Mouse (Mus musculus) induced T-regulatory cell, adult 2 months (primary cell): ENCODE results near the gene Faiml.

Experiments used
- DNase-seq: peaks from one replicate; pipeline ENCODE4 v3.0.0-alpha.2; 2012; ENCODE audit warnings: low read depth

Faiml gene

DNA sequence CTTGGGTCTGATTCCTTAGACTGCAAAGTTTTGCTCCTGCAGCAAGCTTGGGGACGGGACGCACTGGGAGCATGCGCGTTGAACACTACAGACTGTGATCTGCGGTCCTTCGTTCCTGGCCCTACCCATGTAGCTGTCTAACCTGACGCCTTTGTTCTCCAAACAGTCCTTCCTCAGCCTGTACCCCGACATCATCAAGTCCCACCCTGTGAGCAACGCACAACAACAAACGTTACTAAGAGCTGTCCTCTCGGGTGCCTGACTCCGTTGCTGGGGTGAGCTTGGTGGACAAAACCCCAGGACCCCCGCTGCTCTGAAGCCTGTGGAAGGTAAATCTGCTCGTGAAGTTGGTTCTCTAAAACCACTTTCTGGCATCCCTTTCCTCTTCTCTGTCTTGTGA lies at the start of gene Faiml:
Gene Faiml (minus strand): TSS at position 101 of the 400 bp plus-strand sequence.
- no peak for DNase-seq

- no peak for DNase-seq
These were observed 21.9 kb upstream of the Faiml start for GRCm38 (mm10) chr9:99258891-99259290.

- DNase-seq = peak; percentile 14
These were observed 19.8 kb upstream of the Faiml start for GRCm38 (mm10) chr9:99256821-99257220.

- no peak for DNase-seq
These were observed 19.2 kb upstream of the Faiml start for GRCm38 (mm10) chr9:99256206-99256605.

DNA sequence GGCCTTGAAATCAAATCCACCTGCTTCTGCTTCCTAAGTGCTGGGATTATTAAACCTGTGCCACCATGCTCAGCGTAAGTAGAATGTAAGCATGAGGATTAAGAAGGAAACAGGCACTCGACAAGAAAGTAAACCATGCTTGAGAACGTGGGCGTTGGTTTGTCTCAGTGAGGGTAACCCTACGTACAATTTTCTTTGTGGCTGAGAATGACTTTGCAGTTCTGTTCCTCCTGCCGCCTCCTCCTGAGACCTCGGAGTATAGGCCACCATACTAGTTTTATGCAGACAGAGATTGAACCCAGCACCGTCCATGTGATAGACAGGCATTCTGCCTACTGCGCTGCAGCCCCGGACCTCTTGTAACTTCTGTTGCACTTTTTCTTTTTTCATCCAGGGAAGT lies 16.8 kb upstream of the Faiml start:
- no peak for DNase-seq

DNA sequence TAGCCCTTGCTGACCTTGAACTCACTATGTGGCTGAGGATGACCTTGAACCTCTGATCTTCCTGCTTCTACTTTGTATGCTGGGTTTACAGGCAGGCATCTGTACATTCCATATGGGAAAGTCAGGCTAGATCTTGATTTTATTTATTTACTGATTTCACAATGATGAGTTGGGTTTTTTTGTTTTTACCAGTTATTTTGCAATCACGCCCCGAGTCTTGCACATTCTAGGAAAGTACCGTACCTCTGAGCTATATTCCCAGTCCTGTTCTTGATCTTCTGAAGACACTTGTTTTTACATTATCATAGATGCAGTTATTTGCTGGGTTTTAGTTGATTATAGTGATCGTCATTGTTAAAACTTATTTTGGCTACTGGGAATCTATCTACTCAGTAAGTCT lies 11.9 kb upstream of the Faiml start:
- no peak for DNase-seq

DNA sequence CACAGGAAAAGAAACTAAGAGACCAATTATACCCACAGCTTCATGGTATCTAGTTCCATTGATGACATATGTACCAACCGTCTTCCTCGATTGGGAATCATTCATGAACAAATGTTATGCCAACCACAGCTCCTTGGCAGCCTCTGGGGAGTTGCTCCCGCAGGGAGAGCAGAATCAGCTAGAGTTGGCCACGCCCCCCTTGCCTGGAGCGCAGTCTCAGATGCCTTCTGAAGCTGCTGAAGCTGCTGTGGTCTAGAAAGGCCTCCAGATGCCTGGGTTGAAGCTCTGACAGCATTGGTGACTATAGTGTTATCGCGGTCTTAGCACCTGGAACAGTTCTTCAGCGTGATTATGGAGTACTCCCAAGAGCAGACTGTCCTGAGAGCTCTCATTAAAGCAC lies 11.3 kb upstream of the Faiml start:
- no peak for DNase-seq

- no peak for DNase-seq
These were observed 6.9 kb upstream of the Faiml start for GRCm38 (mm10) chr9:99243895-99244293.

GRCm38 (mm10) chr9:99243190-99243894 lies 6.3 kb upstream of the Faiml start, which contains the start of gene Cep70:
TSS of gene Cep70 (plus strand) at chr9:99243367.
- DNase-seq = peak; percentile 98

- no peak for DNase-seq
These were observed 5.6 kb upstream of the Faiml start for GRCm38 (mm10) chr9:99242533-99243189.

GRCm38 (mm10) chr9:99242035-99242434 lies 5.0 kb upstream of the Faiml start:
- DNase-seq = peak; percentile 79

DNA sequence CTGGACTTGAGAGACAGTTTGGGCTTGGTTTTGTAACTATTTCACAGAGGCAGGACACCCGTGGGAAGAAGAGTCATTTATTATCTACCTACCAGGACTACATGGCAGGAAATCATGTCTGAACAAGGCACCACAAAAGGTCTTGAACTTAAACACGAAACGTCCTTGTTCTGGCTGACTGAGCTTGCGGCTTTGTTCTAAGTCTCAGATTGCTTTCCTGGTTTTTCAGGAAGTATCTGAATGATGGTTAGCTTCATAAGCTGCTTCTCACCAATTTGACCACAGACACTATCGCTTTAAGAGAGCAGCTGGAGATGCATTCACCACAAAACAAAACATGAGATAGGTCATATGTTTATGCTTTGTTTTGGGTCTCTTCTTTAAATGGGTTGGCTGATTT lies 3.5 kb upstream of the Faiml start:
- peak; percentile 27 for DNase-seq

DNA sequence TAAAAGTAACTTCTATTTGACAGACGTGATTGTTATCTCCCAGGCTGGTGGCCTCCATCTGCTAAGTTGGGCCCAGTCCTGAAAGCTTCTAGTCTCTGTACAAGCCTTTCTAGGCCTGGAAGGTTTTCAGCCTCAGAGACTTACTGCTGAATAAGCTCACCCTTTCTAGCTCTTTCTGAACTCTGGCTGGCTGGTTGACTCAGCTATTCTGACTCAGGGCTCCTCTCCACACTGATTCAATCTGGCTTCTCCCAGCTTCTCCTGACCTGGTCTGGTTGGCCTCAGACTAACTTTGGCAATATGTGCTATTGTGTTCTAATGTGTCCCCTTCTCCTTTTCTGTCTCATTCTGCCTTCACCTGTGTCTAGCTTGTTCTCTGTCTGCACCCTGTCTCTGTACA lies 2.2 kb upstream of the Faiml start:
- DNase-seq = no peak

DNA sequence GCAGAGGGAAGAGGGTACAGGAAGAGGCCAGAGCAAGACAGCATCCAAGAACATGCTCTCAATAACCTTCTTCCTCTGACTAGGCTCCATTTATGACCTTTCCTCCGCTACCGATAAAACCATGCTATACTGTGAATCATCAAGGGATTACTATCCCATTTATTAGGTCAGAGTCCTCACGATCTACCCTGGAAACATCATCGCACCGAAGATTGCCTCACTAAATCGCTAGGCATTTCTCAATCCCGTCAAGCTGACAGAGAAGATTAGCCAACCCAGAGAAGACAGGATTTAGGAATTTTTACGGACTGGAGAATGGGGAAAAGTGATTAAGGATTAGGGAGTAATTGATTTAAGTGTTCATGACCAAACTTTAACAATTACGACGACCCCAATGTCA lies 1.2 kb upstream of the Faiml start:
- no peak for DNase-seq

DNA sequence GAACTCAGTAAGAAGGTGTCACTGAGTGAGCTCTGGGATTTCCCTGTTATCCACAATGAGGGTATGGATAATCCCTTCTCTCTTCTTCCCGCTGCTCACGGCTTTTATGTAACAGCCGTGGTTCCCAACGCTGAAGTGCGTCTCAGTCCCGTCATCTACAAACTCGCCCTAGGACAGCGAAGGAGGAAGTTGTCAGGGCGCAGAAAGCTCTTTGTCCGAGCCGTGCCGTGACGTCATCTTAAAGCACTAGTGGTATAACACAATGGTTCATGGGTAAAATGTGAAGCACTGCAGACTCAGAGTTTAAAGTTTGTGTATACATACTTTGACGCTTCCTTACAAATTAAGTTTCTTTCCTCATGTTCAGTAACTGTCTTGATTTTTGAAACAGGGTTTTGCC lies 7.6 kb downstream of the Faiml start:
- DNase-seq = no peak

DNA sequence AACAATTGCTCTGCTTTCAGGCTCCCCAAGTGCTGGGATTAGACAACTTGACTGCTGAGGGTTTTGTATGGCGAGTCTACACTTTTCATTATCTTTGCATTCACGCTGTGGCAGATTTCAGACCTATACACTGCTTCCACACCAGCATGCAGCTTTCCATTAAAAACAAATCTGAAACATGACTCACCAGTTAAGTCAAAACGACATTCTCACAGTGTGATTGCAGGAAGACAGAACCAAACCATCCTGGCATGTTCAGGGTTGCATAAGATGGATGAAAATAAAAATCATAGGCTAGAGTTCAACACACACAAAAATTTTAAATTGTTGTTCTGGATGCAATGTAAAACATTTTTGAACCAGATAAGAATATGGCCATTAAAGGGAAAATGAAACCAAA lies 12.5 kb downstream of the Faiml start:
- DNase-seq = no peak

- DNase-seq = no peak
These were observed 15.4 kb downstream of the Faiml start for GRCm38 (mm10) chr9:99221636-99222035.

GRCm38 (mm10) chr9:99217999-99218719 lies 18.9 kb downstream of the Faiml start:
- DNase-seq = peak; percentile 9

GRCm38 (mm10) chr9:99216182-99216581 lies 20.9 kb downstream of the Faiml start:
- peak; percentile 3 for DNase-seq

DNA sequence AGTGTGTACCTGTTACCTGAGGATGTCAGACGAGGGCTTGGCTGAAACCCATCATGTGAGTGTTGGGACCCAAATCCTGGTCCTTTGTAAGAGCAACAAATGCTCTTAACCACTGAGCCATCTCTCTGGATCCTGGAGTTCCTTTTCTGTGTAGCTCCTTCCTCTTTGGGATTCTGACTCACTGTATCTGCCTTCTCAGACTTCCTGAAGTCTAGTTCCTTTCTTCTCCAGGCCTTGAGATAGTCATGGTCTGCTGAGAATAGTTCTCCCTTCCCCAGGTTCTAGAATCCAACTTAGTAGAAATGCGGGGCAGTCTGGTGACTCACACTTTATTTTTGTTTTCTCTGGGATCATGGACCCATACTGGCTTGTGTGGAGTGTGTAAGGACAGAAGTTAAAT lies 24.4 kb downstream of the Faiml start:
- DNase-seq = no peak

DNA sequence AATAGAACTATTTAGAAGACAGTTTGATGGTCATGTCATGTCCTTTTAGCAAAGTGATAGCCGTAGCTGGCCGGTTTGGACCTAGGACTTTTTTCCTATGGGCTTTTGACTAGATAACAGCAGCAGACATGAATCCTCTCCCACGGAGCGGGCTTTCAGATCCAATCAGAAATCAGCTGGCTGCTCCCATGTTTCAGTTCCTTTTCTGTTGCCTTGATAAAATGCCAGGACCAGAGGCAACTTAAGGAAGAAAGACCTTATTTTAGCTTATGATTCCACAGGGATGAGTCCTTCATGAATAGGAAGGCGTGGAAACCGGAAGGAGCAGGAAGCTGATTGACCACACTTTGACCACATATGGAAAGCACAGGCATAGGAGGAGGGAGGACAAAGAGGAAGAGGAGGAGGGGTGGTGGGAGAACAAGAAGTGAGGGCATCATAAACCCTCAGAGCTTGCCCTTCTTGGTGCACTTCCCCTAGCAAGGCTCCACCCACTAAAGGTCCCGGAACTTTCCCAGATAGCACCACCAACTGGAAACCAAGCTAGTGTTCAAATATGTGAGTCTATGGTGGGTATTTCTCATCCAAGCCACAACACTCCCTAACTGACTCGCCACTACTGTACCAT lies 53.9 kb downstream of the Faiml start:
- no peak for DNase-seq

DNA sequence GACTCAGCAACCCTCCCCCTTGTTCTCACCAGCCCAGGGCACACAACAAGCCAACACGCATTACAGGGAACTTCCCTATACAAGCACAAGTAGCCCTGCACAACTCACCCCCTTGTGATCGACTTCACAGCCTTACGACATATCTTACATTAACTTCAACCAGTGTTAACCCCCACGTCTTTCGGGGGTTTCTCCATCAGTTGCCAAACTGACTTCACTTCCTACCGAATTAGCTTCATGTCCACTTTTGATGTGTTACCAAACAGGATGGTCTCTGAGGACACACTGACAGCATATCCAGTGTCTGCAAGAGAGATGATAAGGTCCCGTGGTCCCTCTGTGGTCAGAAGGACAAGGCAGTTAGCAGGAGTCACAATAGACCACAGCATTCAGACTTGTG lies 54.9 kb downstream of the Faiml start:
- DNase-seq = no peak

DNA sequence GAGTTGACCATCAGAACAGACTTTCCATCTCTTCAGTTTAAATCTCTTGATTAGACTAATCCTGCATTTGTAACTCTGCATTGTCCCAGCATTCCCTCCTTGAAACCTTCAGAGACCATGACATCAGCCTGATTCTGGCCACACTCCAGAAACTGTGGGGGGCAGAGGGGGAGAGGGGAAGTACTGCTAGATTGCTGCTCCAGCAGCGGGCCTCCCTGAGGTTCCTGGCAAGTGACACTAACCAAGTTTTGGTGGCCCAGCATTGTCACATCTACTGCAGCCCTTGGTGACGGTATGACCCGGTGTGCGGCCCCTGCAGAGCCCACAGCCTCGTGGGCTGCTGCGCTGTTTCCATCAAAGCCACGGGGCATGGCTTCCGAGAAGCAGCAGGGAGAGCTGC lies 56.8 kb downstream of the Faiml start:
- DNase-seq = no peak
